Mouse (Mus musculus) liver (tissue): Measurements from ENCODE around the gene Slc26a3.
A peak's percentile ranks its signal among the peaks of the same experiment; 100 is the strongest.
"Not testable (repeated sequence)": the region's sequence is repeated elsewhere in the genome, so short reads cannot be mapped to it uniquely, and the experiment has no call there.

ENCODE experiments used
- DNase-seq: peaks from one replicate; pipeline ENCODE4 v3.0.0-alpha.2; 2020; ENCODE audit warnings: mixed read lengths

Gene Slc26a3

GRCm38 (mm10) chr12:31437791-31438190 is 47.1 kb downstream of the Slc26a3 start:
- DNase-seq, result no peak

DNA sequence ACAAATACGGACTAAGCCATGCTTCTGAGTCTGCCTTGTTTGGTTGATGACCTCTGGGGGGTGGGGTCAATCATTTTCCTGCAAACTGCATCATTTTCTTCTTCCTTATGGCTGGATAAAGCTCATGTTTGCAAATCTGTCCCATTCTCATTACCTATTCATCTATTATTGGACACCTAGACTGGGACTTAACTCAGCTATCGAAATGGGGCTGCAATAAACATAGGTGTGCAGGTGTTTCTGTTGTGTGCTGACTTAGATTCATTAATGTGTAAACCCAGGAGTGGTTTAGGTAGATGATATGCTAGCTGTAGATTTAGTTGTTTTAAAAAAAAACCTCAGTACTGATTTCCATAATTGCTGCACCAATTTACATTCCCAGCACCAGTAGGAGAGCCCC is 48.9 kb downstream of the Slc26a3 start:
- DNase-seq, result no peak

DNA sequence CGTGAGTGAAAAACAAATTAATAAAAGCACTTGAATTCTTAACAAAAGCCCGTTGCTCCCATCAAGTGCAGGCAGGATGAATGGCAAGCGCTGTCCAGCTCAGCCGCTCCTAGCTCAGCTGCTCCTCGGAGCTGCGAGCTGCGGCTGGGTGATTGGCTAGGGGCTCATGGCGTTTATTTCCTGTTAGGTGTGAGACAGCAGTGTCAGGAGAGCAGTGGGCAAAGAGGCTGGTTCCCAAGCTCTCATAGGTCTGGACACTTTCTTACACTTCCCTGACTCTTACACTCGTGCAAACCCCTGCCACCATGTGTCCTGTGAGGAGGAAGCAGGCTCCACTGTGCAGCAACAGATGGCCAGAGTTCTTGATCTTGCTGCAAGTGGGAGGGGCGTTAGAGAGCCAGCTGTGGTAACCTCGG is 53.5 kb downstream of the Slc26a3 start:
- peak; percentile 16 for DNase-seq

DNA sequence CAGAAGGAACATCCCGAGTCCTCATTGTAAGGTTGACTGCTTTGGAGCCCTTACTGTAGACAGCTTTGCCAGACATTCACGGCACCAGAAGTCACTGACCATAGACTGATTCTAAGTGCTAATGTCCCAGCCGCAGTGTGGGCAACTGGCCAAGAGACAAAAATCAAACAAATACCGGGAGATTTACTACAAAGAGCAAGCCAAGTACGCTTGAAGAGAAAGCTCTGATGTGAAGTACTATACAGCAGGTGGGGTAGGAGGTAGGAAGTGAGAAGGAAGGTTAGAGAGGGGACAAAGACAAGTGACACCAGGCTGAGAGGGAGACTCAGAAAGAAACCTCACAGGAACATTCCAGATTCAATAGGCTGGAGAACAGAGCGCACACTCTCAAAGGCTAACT is 54.2 kb downstream of the Slc26a3 start:
- no peak for DNase-seq

GRCm38 (mm10) chr12:31449341-31449740 is 58.7 kb downstream of the Slc26a3 start:
- DNase-seq, result no peak

DNA sequence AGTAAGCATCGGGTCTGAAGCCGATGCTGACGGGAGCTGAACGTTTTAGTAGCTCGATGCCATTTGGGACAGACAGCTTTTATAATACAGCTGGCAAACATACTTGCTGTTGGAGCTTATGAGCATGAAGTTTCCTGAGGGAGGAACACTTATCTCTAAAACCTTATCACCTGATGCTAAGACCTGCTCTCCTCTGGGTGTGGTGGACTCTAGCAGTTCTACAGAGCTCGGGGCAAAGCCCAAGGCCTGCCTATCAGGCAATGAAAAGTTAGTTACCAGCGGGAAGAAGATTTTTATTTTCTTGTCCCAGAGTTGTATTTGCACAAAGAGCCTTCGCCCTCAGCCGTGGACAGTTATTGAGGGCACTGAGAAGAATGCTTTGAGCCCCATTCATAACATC is 65.6 kb downstream of the Slc26a3 start:
- DNase-seq, result no peak

DNA sequence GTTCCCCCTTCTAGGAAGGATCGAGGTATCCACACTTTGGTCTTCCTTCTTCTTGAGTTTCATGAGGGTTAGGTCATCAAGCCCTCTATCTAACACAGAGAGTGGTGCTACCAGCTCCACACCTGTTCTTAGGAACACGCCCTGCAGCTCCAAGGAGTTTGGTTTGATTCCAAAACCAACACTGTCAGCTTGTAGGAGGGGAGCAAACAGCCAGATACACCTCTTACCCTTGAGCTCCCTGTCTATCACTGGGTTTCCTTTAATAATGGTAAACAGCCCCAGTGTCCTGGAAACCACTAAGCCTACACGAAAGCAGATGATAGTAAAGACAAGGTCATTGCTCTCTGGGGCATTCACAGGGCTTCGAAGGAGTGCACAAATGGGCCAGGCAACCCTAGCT is 67.8 kb downstream of the Slc26a3 start:
- no peak for DNase-seq

GRCm38 (mm10) chr12:31460270-31460669 is 69.6 kb downstream of the Slc26a3 start:
- DNase-seq, result peak; percentile 12

- DNase-seq, result no peak
Measured at GRCm38 (mm10) chr12:31461371-31461770, 70.7 kb downstream of the Slc26a3 start.

DNA sequence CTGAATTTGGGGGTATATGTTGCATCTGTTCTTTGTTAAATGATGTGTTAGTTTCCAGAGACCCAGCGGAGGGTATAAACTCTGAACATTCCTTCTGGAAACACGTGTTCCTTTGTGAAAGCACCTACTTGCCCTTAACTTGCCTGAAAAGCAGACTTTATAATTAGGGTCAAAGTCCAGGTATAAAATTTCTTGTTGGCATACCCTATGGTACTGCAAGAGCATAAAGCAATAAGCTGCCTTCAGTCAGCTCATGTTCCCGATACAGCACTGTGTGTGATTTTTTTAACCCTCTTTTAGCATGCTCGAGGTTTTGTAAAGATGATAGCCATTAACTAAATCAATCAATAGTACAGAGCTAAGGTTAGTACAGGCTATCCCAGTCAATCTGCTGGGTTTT is 71.9 kb downstream of the Slc26a3 start:
- no peak for DNase-seq

DNA sequence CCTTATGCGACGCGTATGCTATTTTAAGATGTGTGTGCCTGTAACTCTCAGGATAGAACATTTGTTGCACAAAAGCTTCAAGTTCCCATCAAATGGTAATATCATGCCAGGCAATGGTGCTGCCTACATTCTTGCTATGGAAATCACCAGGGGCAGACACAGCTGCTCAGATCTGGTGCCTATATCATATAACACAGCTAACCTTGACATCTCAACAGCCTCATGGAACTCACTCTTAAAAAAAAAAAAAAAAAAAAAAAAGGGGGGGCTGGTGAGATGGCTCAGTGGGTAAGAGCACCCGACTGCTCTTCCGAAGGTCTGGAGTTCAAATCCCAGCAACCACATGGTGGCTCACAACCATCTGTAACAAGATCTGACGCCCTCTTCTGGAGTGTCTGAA is 87.5 kb downstream of the Slc26a3 start:
- not testable (repeated sequence) for DNase-seq

- DNase-seq, result no peak
Measured at GRCm38 (mm10) chr12:31486431-31486830, 95.8 kb downstream of the Slc26a3 start.

DNA sequence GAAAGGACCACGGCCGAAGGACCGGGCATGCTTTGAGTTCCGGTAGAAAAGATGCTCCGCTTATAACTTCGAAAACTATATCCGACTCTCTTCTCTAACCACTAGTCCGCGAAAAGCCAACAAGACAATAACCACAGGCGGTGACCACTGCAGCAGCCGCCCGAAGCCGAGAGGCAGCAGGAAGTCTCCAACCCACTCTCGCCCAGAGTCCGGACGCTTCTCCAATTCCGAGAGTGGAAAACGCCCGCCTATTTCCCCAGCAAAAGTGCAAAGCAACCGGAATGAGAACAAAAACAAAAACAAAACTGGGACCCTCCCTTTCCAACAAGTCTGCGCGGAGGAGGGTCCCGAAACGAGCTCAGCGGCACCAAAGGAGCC is 108.3 kb downstream of the Slc26a3 start:
- no peak for DNase-seq

DNA sequence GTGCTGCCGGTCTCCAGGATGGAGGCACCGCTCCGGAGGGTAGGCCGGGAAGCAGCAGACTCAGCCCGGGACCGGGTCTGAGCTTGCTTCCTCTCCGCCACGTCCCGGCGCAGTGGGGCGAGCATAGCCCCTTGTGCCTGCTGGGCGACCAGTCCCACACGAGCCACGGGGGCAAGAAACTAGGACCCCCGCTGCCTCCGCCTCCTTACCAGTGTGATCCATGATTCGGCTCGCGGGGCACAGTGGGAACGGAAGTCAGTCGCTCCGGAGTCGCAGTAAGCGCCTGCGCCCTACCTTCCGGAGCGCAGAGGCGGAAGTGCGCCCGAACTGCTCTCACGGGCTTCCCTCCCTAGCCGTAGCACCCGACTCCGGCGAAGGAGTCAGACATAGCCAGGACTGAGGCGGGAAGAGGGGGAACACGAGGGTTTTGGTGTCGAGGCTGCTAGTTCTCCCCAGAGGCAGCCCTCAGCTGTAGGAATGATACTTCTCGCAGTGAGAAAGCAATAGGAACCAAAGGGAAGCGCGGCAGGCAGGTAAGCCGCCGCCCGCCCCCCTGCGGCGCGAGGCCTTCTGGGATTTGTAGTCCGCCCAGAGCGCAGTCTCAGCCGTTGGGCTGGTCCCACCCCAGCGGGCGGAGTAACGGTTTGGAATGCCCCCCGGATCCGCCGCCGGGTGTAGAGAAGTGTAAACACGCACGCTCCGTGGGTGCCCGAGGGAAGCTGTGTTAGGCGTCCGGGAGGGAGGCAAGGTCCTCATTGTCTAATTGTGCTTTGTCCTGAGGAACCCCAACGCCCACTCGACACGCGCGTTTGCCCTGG is 108.9 kb downstream of the Slc26a3 start, which contains the start of gene Cbll1:
Gene Cbll1 (minus strand): TSS at position 303 of the 818 bp plus-strand sequence.
- peak; percentile 95 for DNase-seq

- no peak for DNase-seq
Measured at GRCm38 (mm10) chr12:31500196-31500595, 109.5 kb downstream of the Slc26a3 start.

DNA sequence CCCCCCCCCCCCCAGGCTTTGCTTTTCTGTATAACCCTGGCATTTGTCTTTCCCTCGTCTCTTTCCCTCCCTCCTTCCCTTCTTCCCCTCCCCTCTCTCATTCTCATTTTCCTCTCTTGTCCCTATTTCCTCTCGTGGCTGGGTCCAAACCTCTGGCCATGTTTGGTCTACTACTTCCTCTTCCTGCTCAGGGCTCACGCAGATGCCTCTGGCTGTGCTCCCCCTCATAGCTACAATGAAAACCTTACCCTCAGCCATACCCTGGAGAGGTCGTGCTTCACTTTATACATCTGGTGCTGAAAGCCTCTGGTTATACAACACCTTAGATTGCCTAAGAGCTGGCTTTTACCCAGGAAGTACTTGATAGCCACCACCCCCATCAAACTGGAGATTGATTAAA is 110.6 kb downstream of the Slc26a3 start:
- no peak for DNase-seq

- no peak for DNase-seq
Measured at GRCm38 (mm10) chr12:31503211-31503610, 112.5 kb downstream of the Slc26a3 start.

- DNase-seq, result no peak
Measured at GRCm38 (mm10) chr12:31507718-31508364, 117.2 kb downstream of the Slc26a3 start.

DNA sequence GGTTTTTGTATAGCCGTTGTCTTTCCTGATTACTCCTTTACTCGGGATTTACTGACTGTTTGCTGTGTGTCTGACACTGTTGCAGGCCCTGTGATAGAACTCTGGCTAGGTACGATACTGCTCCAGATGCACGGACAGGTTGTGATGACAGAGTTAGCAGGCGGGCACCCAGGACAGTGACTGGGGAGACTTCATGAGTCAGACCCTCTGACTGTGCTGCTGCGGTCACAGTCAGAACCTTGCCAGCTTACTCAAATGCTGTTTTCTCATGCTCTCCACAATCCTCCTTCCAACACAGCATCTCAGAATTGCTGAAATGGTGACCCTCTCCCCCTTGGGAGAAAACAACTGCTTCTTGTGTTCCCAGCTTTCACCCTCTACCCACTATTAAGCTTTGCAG is 117.8 kb downstream of the Slc26a3 start:
- no peak for DNase-seq

GRCm38 (mm10) chr12:31511218-31511617 is 120.5 kb downstream of the Slc26a3 start:
- DNase-seq, result no peak

DNA sequence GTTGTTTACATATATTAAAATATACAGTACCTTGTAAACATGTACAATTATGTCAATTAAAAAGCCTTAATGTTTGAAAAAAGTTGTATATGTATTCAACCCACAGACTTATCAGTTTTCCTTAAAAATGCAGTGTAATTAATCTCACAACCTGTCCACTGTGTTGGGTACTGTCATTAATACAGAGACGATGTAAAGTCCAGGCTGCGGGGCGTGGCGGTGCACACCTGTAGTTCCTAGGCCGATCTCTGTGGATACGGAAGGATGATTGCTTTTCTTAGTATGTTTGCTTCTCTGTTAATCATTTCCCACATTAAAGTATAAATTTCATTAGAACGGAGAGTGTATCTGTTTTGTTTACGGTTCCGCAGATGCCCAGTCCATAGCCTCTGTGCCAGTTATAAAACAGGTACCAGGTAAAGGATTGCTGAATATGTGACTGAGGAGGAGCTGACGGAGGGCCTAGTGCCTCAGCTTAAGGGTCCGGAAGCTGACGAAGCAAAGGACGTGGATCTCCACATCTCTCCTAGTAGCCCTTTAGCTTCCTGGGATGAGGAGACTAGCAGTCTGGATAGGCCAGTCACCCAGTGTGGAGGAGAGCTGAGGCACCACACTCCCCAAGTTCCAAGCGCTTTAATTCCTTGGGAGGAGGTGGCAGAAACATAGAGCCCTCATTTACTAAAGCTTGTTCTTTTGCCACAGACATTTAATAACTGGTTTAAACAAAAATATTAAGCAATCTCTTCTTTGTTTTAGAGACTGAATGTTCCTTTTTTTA is 122.2 kb downstream of the Slc26a3 start:
- no peak for DNase-seq

GRCm38 (mm10) chr12:31513724-31514503 is 123.2 kb downstream of the Slc26a3 start:
- DNase-seq, result no peak

GRCm38 (mm10) chr12:31520119-31520518 is 129.4 kb downstream of the Slc26a3 start:
- no peak for DNase-seq
